Mouse (Mus musculus) erythroblast, embryonic 14.5 days (primary cell): ENCODE results near the gene Stx5a.

Experiments
- GATA1 ChIP-seq: IDR thresholded peaks from 2 replicates; pipeline ENCODE4 v1.6.1; 2012; ENCODE audit warnings: low read length, inconsistent platforms, mixed read lengths
- TAL1 ChIP-seq: IDR thresholded peaks from 3 replicates; pipeline ENCODE4 v1.6.1; 2012; ENCODE audit warnings: low read length, inconsistent platforms, mixed read lengths

DNA sequence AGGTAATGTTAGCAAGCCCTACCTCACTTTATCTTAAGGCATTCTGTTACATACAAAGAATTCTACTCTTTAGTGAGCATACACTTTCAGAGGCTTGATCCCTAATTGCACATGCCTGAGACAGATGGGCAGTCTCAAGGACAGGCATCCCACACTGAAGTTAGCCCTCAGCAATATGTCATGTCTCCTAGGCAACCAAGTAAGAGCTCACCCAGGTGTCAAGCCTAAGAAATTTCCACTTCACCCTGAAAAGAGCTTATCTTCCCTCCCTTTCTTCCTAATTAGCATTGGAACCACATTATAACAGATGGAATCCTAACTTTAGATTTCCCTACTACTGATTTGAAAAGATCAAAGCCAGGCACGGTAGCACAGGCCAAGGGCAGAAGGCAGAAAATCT lies 48.0 kb downstream of the Stx5a start:
- TF ChIP-seq GATA1: no peak
- no peak for TF ChIP-seq TAL1
